Mouse (Mus musculus) kidney, embryonic 14.5 days (tissue): ENCODE results near the gene Gm12695. TPM values are rescaled to one million over a fixed set of nuclear protein-coding genes. Genes with fewer than 3 reads are reported as not detected.

ENCODE experiments used
- ATAC-seq: fragments of 200-750 bp; cut with Nextera tagmentation; 2 replicates; pipeline ENCODE4 v1.8.0; 2017; ENCODE audit warnings: moderate number of reproducible peaks, mild to moderate bottlenecking, moderate TSS enrichment, moderate library complexity; ENCODE audit not compliant: low FRiP score, low TSS enrichment
- H3K27ac ChIP-seq: fragments of 300-500 bp; sonication (generic); 2 replicates; pipeline ENCODE4 v1.5.1; 2014; ENCODE audit warnings: low read depth, mild to moderate bottlenecking, low read length, moderate library complexity, mixed read lengths
- H3K27me3 ChIP-seq: fragments of 300-500 bp; sonication (generic); 2 replicates; pipeline ENCODE4 v1.6.1; 2014; ENCODE audit warnings: mild to moderate bottlenecking, low read length; ENCODE audit not compliant: control insufficient read depth, insufficient read depth
- H3K36me3 ChIP-seq: fragments of 300-500 bp; sonication (generic); 2 replicates; pipeline ENCODE4 v1.6.1; 2014; ENCODE audit warnings: low read length, mixed read lengths; ENCODE audit not compliant: control insufficient read depth, insufficient read depth
- H3K4me1 ChIP-seq: fragments of 300-500 bp; sonication (generic); 2 replicates; pipeline ENCODE4 v1.6.1; 2014; ENCODE audit warnings: low read length, mixed read lengths; ENCODE audit not compliant: control insufficient read depth, insufficient read depth
- H3K4me2 ChIP-seq: fragments of 300-500 bp; sonication (generic); replicated peaks from 2 replicates; pipeline ENCODE4 v1.6.1; 2014; ENCODE audit warnings: low read depth, mild to moderate bottlenecking, low read length
- H3K4me3 ChIP-seq: fragments of 300-500 bp; sonication (generic); 2 replicates; pipeline ENCODE4 v1.5.1; 2014; ENCODE audit warnings: mild to moderate bottlenecking, low read length
- H3K9ac ChIP-seq: fragments of 300-500 bp; sonication (generic); 2 replicates; pipeline ENCODE4 v1.6.1; 2014; ENCODE audit warnings: low read depth, mild to moderate bottlenecking, low read length, moderate library complexity
- H3K9me3 ChIP-seq: fragments of 300-500 bp; sonication (generic); 2 replicates; pipeline ENCODE4 v1.6.1; 2016; ENCODE audit warnings: low read length; ENCODE audit not compliant: control insufficient read depth
- WGBS: fragments of 180-500 bp; shearing (Covaris S2); extraction: QIAGEN DNeasy Blood & Tissue Kit; methylation state at CpG from one replicate; pipeline ENCODE4 v1.1.7; 2014; 5-methylcytosine and 5-hydroxymethylcytosine counted together
- polyA plus RNA-seq: library from polyadenylated mRNA; unstranded; fragments of >200 nt; fragmentation: Nextera tagmentation; extraction: Ambion mirVana; gene quantifications from 2 replicates; pipeline ENCODE4 v1.2.1, GENCODE M21; 2014

Gm12695 gene
- polyA plus RNA-seq, 1 experiment from 2014 or later = not detected

DNA sequence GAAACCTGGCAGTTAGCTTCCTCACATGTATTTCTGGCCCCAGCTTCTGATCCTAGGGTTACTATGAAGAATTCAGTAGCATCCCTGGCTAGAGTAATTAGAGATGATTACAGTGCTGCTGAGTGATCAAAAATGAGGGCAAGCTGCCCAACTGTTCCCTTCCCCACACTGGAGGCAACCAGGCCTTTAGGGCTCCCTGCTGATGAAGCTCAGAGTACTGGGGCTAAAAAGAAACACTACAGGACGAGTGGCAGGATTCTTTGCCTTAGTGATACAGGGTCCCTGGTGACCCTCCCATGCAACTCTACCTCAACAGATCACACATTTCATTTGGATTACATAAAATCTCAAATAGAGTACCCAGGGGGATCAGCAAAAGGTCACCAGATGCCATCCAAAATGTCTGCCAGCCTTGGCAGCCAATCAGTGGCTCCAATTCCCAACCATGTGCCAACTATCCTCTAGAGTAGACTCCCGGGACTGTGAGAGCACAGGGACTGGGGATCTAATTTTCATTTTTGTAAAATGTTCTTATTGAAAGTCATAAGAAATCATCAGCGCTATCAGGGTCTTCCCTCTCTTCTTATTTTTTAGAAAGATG lies 11.9 kb downstream of the Gm12695 start:
- no peaks in the 10 kb centered on the region for H3K4me1 ChIP-seq
- H3K4me3 ChIP-seq = no peak overlapping the region
- WGBS = 85% methylated on average over 3 of the region's 3 CpGs
- no peaks in the 10 kb centered on the region for H3K27me3 ChIP-seq
- H3K27ac ChIP-seq = no peak overlapping the region
- H3K4me2 ChIP-seq = no peak overlapping the region
- H3K36me3 ChIP-seq = no peaks in the 10 kb centered on the region
- 0 out of 2 replicates have a peak, but pooled peaks cover 3% of the 10 kb centered on the region for H3K9me3 ChIP-seq
- no peak overlapping the region for H3K9ac ChIP-seq
- no peak for ATAC-seq

DNA sequence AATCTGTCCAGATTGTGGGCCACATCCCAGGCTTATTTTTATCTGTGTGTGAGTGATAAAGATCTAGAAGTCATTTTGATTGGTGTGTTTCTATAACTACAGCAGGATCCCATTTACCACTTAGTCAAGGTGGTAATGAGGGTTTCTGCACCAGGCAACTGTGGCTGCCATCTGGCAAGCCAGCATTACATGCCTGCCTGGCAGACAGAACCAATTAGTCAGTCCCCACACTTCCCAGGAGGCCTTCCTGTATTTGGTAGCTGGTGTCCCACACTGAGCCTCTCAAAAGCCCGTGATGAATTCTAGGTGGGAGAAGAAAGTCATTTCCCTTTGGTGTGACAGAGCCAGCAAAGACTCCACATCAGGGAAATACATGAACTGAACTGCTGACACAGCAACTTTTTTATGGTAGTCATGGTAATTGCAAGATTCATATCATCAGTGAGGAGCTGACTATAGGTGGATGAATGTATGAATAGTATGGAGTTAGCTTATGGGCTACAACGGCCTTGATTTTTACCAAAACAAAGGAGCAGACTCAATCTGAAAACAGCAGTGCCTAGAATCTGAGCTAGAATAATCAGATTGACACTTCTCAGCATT lies 18.5 kb downstream of the Gm12695 start:
- Histone ChIP-seq H3K36me3 (no peaks in the 10 kb centered on the region), H3K4me3 (no peak overlapping the region), H3K4me2 (no peak overlapping the region), H3K27me3 (no peaks in the 10 kb centered on the region), H3K9me3 (no peaks in the 10 kb centered on the region), H3K4me1 (no peaks in the 10 kb centered on the region), H3K27ac (no peak overlapping the region), H3K9ac (no peak overlapping the region)
- ATAC-seq = no peak
- 74% methylated on average over 2 of the region's 2 CpGs for WGBS

DNA sequence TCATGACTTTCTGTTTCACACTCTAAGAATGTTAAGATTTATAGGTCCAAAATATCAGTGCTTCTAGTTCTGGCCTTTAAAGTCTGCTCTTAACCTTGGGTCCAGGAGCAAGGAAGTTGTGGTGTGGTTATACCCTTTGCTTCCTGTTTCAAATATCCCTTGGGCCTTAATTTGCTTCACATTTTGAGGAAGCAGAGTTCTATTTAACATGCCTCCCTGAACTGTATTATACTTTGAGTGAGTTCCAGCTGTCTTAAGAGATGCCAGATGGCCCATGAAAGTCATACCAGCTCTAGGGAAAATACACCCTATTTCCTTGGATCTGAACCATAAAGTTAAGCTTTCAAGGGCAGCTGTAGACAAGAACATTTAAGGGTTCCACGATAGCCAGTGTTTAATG lies 33.0 kb downstream of the Gm12695 start:
- WGBS = 57% methylated on average over 1 of the region's 1 CpGs
- Histone ChIP-seq H3K4me1 (no peaks in the 10 kb centered on the region), H3K9ac (no peak overlapping the region), H3K27ac (no peak overlapping the region), H3K27me3 (no peaks in the 10 kb centered on the region), H3K4me3 (no peak overlapping the region), H3K4me2 (no peak overlapping the region), H3K36me3 (no peaks in the 10 kb centered on the region), H3K9me3 (no peaks in the 10 kb centered on the region)
- no peak for ATAC-seq

DNA sequence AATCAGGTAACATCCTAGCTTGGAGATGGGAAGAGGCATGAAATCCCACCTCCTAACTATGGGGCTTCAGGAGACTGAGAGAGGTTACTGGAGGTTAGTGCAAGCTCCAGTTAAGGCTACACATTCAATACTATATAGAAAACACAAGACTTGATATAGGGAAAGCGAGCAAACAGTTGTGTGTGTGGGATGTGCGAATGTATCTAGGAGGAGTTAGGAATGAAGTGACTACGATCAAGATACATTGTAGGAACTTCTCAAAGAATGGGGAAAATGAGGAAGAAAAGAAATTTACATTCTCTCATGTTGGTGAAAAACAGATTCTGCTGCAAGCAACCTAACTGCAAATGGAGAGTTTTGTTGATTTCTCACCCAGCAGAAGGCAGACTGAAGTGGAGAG lies 44.5 kb downstream of the Gm12695 start:
- Histone ChIP-seq H3K4me3 (no peak overlapping the region), H3K9ac (no peak overlapping the region), H3K9me3 (no peaks in the 10 kb centered on the region), H3K36me3 (no peaks in the 10 kb centered on the region), H3K4me1 (no peaks in the 10 kb centered on the region), H3K27me3 (no peaks in the 10 kb centered on the region), H3K4me2 (no peak overlapping the region), H3K27ac (no peak overlapping the region)
- no peak for ATAC-seq
- WGBS = 94% methylated on average over 3 of the region's 3 CpGs

DNA sequence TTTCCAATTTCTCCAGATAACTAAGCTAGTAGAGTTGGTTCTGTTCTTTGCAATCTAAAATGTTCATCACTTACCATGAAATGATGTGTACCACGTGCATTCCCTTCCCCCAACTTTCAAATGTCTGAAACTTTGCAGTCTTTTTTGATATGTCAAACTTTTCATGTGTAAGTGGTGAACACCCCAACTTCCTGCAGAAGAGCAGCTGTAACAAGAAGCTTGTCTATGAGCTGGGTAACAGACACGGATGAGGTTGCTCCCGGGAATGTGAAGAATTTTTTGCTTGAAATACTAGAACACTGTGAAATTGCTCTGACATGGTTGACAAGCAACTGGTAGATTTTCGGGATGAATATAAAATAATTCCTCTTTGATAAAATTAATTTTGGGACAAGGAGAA lies 55.7 kb downstream of the Gm12695 start:
- no peak overlapping the region for H3K4me2 ChIP-seq
- no peak for ATAC-seq
- no peak overlapping the region for H3K9ac ChIP-seq
- H3K27ac ChIP-seq = no peak overlapping the region
- H3K36me3 ChIP-seq = no peaks in the 10 kb centered on the region
- 75% methylated on average over 4 of the region's 4 CpGs for WGBS
- H3K4me1 ChIP-seq = no peaks in the 10 kb centered on the region
- H3K27me3 ChIP-seq = no peaks in the 10 kb centered on the region
- no peak overlapping the region for H3K4me3 ChIP-seq
- no peaks in the 10 kb centered on the region for H3K9me3 ChIP-seq

DNA sequence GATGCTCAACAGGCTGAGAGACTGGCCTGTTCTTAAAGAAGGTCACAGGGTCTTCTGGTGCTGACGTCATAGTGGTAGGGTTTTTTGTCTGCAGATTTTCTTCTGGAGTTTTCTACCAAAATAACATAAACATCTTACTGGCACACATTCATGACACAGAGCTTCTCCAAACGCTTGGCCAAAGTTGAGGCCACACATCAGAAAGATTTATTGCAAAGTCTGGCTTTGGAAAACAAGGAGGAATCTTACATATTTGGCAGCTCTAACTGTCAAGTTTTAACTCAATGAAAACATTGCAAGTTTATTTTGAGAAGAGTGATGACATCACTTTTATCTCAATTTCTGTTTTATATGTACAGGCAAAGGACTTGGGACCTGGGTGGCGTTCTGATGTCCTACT lies 56.8 kb downstream of the Gm12695 start:
- H3K27ac ChIP-seq = no peak overlapping the region
- no peaks in the 10 kb centered on the region for H3K36me3 ChIP-seq
- 54% methylated on average over 3 of the region's 3 CpGs for WGBS
- H3K4me1 ChIP-seq = no peaks in the 10 kb centered on the region
- ATAC-seq = no peak
- no peaks in the 10 kb centered on the region for H3K27me3 ChIP-seq
- H3K4me2 ChIP-seq = no peak overlapping the region
- H3K9ac ChIP-seq = no peak overlapping the region
- H3K4me3 ChIP-seq = no peak overlapping the region
- H3K9me3 ChIP-seq = no peaks in the 10 kb centered on the region

DNA sequence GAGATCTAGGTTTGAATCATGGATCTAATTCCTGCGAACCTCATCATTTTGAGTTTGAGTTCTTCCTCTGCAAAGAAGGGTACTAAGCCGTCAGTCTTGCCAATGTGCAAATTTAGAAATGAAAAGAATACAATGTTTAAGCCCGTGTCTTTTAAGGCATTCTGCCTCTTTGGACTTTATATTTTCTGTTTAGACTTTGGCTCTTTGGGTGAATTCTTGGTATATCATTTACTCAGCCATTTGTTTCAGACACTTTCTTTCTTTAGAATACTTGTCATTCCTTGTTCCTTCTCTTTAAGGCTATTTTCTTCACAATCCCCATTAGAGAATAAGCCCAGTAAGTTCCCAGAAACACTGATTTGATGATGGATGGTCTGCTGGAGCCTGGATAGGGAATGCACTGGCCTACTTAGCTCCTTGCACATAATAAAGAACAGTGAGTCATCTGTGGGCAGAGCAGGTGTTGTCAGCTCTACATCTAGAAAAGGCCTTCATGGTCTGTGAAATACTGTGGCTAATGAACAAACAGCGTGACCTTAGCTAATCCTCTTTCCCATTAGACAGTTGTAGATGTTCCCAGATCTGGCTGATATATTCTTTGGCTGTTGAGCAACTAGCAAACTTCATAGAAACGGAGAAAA lies 59.5 kb downstream of the Gm12695 start:
- ATAC-seq = no peak
- no peaks in the 10 kb centered on the region for H3K36me3 ChIP-seq

DNA sequence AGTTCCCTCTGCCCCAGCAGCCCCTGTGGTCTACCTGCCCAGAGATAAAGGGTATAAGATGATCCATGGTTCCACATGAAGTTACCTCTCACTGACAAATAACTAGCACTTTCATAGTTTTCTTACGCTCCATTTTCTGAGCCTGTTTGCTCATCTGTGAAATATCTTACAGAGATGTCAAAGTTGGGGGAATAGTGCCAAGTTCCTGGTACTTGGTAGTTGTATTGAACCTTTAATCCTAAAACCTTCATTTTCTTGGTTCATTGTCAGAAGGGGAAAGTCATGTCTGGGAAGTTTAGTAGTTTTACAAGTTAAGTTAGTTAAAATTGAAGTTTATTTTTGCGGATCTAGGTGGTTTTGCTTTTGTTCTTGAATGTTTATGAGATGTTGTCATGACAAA lies 62.7 kb downstream of the Gm12695 start:
- 94% methylated on average over 2 of the region's 2 CpGs for WGBS
- no peak overlapping the region for H3K4me3 ChIP-seq
- no peak overlapping the region for H3K27ac ChIP-seq

More for the DNA sequence above, 59.5 kb downstream of the Gm12695 start:
- no peak overlapping the region for H3K9ac ChIP-seq
- no peaks in the 10 kb centered on the region for H3K4me1 ChIP-seq
- no peak overlapping the region for H3K4me3 ChIP-seq
- H3K27ac ChIP-seq = no peak overlapping the region
- H3K4me2 ChIP-seq = no peak overlapping the region
- H3K9me3 ChIP-seq = no peaks in the 10 kb centered on the region
- H3K27me3 ChIP-seq = no peaks in the 10 kb centered on the region
- 82% methylated on average over 5 of the region's 5 CpGs for WGBS

More for the DNA sequence above, 62.7 kb downstream of the Gm12695 start:
- Histone ChIP-seq H3K4me2 (no peak overlapping the region), H3K9me3 (no peaks in the 10 kb centered on the region), H3K4me1 (no peaks in the 10 kb centered on the region), H3K36me3 (no peaks in the 10 kb centered on the region), H3K27me3 (no peaks in the 10 kb centered on the region), H3K9ac (no peak overlapping the region)
- ATAC-seq = no peak
